ENCODE assay signal across 8 mouse cellular contexts in the genomic region with DNA sequence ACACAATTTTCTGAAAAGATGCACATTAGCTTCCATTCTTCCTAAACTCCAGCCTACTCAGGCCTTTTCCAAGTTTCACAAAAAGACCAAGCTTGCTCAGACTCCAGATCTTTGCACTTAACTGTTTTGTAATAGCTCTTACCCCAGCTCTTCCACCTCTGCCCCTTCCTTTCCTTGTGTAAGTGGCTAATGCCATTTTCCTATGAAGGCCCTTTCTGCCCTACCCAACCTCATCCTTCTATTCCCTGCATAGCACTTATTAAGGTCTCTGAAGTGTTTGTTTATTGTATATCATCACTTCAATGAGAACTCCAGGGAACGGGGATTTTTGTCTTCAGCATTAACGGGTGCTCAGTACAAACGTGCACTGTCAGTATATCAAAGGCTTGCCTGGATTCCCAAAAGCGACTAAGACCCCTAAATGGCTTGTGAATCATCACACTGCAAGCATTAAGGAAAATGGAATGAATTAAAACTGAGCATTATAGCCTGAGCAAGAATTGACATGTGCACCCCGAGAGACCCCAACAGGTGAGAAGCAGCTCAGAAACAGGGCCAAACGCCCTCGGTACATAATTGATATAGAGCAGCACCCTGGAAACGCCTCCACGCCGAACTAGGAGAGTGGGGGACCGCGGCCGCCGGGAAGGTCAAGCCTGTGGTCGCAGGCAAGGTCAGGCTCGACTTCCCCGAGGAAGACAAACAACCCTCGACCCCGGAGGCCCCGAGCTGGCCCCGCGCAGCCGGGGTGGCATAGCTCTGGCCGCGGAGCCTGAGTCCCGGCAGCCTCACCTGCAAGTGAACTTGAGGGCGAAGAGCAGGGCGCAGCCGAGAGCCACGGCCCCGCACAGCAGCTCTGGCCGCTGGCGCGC. TPM values are rescaled to one million over a fixed set of nuclear protein-coding genes. Genes with fewer than 3 reads are reported as not detected.
DNase-seq lines count a peak whose midpoint lies in the region; ATAC-seq and TF ChIP-seq lines count a peak whose summit lies in the region.

No protein-coding gene starts in this region.

- under 1% methylated on average over 28 of the region's 34 CpGs for WGBS in hindbrain, embryonic 12.5 days
- under 1% methylated on average over 29 of the region's 34 CpGs for WGBS in liver, postnatal 0 days (ENCODE audit: insufficient replicate concordance)

- H3K4me1 ChIP-seq in cortical plate, adult 2 months (ENCODE audit: control insufficient read depth, insufficient read depth, low read length): peaks cover 3% of the 10 kb centered on the region; the same call in 1 of the 2 replicates
- peaks cover 29% of the 10 kb centered on the region for H3K4me1 ChIP-seq in hindbrain, embryonic 12.5 days
- H3K4me1 ChIP-seq in liver, postnatal 0 days (ENCODE audit: insufficient read depth): peaks cover 17% of the 10 kb centered on the region

- peak overlapping the region; percentile 53 for H3K27ac ChIP-seq in cortical plate, adult 2 months (ENCODE audit: insufficient read depth, low read length)
- peak overlapping the region; percentile 89 for H3K27ac ChIP-seq in hindbrain, embryonic 12.5 days
- peak overlapping the region; percentile 99 for H3K27ac ChIP-seq in liver, postnatal 0 days (ENCODE audit: low read depth)

- peak overlapping the region; percentile 76 for H3K4me2 ChIP-seq in hindbrain, embryonic 12.5 days (replicated peaks)
- H3K4me2 ChIP-seq in liver, postnatal 0 days (ENCODE audit: low read depth, low read length): peak overlapping the region; percentile 90

- peak overlapping the region; percentile 51 for H3K4me3 ChIP-seq in cortical plate, adult 2 months (ENCODE audit: insufficient read depth, low read length)
- peak overlapping the region; percentile 87 for H3K4me3 ChIP-seq in hindbrain, embryonic 12.5 days
- H3K4me3 ChIP-seq in liver, postnatal 0 days (ENCODE audit: low read depth, low read length): peak overlapping the region; percentile 95

- H3K36me3 ChIP-seq in hindbrain, embryonic 12.5 days: peaks cover 18% of the 10 kb centered on the region
- H3K36me3 ChIP-seq in liver, postnatal 0 days (replicated peaks; ENCODE audit: insufficient read depth, low read length): peaks cover 16% of the 10 kb centered on the region

- no peaks in the 10 kb centered on the region for H3K9me3 ChIP-seq in hindbrain, embryonic 12.5 days (replicated peaks)
- no peaks in the 10 kb centered on the region for H3K9me3 ChIP-seq in liver, postnatal 0 days (ENCODE audit: low read length)

- peak; percentile 24 for DNase-seq in heart, adult 8-10 months (ENCODE audit: low spot score)
- no peak for DNase-seq in heart, postnatal 4 days
- peak; percentile 42 for DNase-seq in 416B (ENCODE audit: low read depth)
- DNase-seq in liver, postnatal 0 days: no peak
- peak; percentile 35 for DNase-seq in yolk sac, embryonic 10.5 days (ENCODE audit: low spot score)

- peak overlapping the region; percentile 92 for H3K9ac ChIP-seq in hindbrain, embryonic 12.5 days
- H3K9ac ChIP-seq in liver, postnatal 0 days (replicated peaks): peak overlapping the region; percentile 99

- TF ChIP-seq POLR2A in cortical plate, adult 2 months (IDR thresholded peaks at IDR 0.05; ENCODE audit: extremely low read depth, insufficient read depth, low read length): no peak

- TF ChIP-seq EP300 in liver, postnatal 0 days (IDR thresholded peaks at IDR 0.05; ENCODE audit: low read depth): no peak

- TF ChIP-seq CTCF in cortical plate, adult 2 months (IDR thresholded peaks at IDR 0.05; ENCODE audit: extremely low read depth, insufficient read depth, low read length): no peak
- no peak for TF ChIP-seq CTCF in liver, postnatal 0 days (IDR thresholded peaks at IDR 0.05; ENCODE audit: low read depth)

- no peaks in the 10 kb centered on the region for H3K27me3 ChIP-seq in hindbrain, embryonic 12.5 days
- H3K27me3 ChIP-seq in liver, postnatal 0 days (ENCODE audit: insufficient read depth, low read length): no peaks in the 10 kb centered on the region

- ATAC-seq in hindbrain, embryonic 12.5 days (ENCODE audit: low FRiP score): no peak; the same call in 1 of the 2 replicates
- no peak for ATAC-seq in liver, postnatal 0 days
- no peak for ATAC-seq in megakaryocyte progenitor cell, adult 5-6 weeks (replicated peaks; ENCODE audit: poor library complexity)

RNA-seq across cellular contexts. Expression of a gene that starts 0.7 kb away (rescaled TPM):
- 10 to 100 TPM; 11.9 to 17.1 (median 12.5) TPM for total RNA-seq in heart, adult 8-10 months (2022)
- total RNA-seq in heart, postnatal 4 days (2021): 10 to 100 TPM; 26.4 to 27.5 TPM
- polyA plus RNA-seq in cortical plate, adult 2 months (2012; rRNA removed): 24.2 and 25.2 TPM in 2 replicates
- 34.6 and 37.6 TPM in 2 replicates for polyA plus RNA-seq in hindbrain, embryonic 12.5 days (2016; fragmentation: Nextera tagmentation; extraction: Ambion mirVana)
- polyA plus RNA-seq in liver, postnatal 0 days (2015; fragmentation: Nextera tagmentation; extraction: Ambion mirVana): 17.9 TPM in 2 replicates
- 50.0 and 55.9 TPM in 2 replicates for total RNA-seq in megakaryocyte progenitor cell, adult 5-6 weeks (2015)
- total RNA-seq in megakaryocyte progenitor cell, adult 5-6 weeks (2017): 36.1 and 39.0 TPM in 2 replicates

RNA-seq across cellular contexts. Expression of a gene that starts 42.5 kb away (rescaled TPM):
- 10 to 100 TPM; 17.9 to 24.5 (median 23.6) TPM for total RNA-seq in heart, adult 8-10 months (2022)
- total RNA-seq in heart, postnatal 4 days (2021): 10 to 100 TPM; 58.2 to 60.0 TPM
- 76.4 and 77.7 TPM in 2 replicates for polyA plus RNA-seq in cortical plate, adult 2 months (2012; rRNA removed)
- polyA plus RNA-seq in hindbrain, embryonic 12.5 days (2016; fragmentation: Nextera tagmentation; extraction: Ambion mirVana): 118 and 124 TPM in 2 replicates
- polyA plus RNA-seq in liver, postnatal 0 days (2015; fragmentation: Nextera tagmentation; extraction: Ambion mirVana): 18.5 and 22.5 TPM in 2 replicates
- total RNA-seq in megakaryocyte progenitor cell, adult 5-6 weeks (2015): 156 and 188 TPM in 2 replicates
- 214 and 269 TPM in 2 replicates for total RNA-seq in megakaryocyte progenitor cell, adult 5-6 weeks (2017)

Comparison
In these comparisons a context has a peak if more than half of its experiments do, and no peak if none do; other contexts are left out.
1. DNase-seq: peak in heart, adult 8-10 months (single experiment), 416B (single experiment) and yolk sac, embryonic 10.5 days (single experiment); none in heart, postnatal 4 days (single experiment) and liver, postnatal 0 days (single experiment).
2. Peak in every context shown above with its lines, with median percentiles within 50 percentile points of each other: H3K27ac ChIP-seq and H3K4me3 ChIP-seq.